Mouse (Mus musculus) embryonic fibroblast, embryonic 13.5 days (primary cell): Measurements from ENCODE around the gene Colca2. TPM values are rescaled to one million over a fixed set of nuclear protein-coding genes. Genes with fewer than 3 reads are reported as not detected.

Experiments
- H3K27ac ChIP-seq: 2 replicates; pipeline ENCODE4 v1.5.1; 2012; ENCODE audit warnings: low read length, control low read depth, inconsistent platforms; ENCODE audit not compliant: insufficient read depth
- H3K4me1 ChIP-seq: 2 replicates; pipeline ENCODE4 v1.6.1; 2011; ENCODE audit warnings: low read length; ENCODE audit not compliant: control insufficient read depth, insufficient read depth
- H3K4me3 ChIP-seq: 2 replicates; pipeline ENCODE4 v1.5.1; 2011; ENCODE audit warnings: mild to moderate bottlenecking, control low read depth, low read length; ENCODE audit not compliant: insufficient read depth
- CTCF ChIP-seq: IDR thresholded peaks from 2 replicates; pipeline ENCODE4 v1.5.1; 2011; ENCODE audit warnings: mild to moderate bottlenecking, control low read depth, low read length, moderate library complexity, borderline replicate concordance; ENCODE audit not compliant: insufficient read depth
- POLR2A ChIP-seq: IDR thresholded peaks from 2 replicates; pipeline ENCODE4 v1.6.1; 2011; ENCODE audit warnings: low read depth, mild to moderate bottlenecking, control low read depth, low read length, moderate library complexity
- polyA plus RNA-seq: library from polyadenylated mRNA; stranded (reverse); fragments of >200 nt; gene quantifications from 2 replicates; pipeline ENCODE4 v1.2.4, GENCODE M21; 2011; ENCODE audit warnings: low read depth; ENCODE audit not compliant: missing spikeins, insufficient read length

The Colca2 gene
- polyA plus RNA-seq, 1 experiment, result 5.4 TPM

GRCm38 (mm10) chr9:51272102-51272501 lies 6.3 kb downstream of the Colca2 start:
- Histone ChIP-seq H3K4me3 (no peak overlapping the region), H3K4me1 (no peaks in the 10 kb centered on the region), H3K27ac (no peak overlapping the region)
- TF ChIP-seq CTCF (no peak), POLR2A (no peak)

DNA sequence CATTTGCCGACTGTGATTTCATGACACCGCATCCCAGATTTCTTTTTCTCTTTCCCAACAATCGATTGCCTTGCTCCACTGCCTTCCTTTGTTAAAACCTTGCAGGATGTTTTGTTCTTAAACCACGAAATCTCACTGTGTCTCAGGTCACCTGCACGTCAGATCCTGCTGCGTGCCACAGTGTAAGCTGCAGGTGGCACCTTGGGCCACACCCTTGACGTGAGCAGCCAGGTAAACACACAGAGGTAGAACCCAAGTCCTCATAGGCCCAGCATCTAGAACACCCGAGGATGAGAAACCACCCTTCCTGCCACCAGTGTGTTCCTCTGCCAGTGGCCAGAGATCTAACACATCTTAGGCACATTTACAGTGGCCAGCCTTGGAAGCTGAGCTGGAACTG lies 7.3 kb downstream of the Colca2 start:
- Histone ChIP-seq H3K4me1 (no peaks in the 10 kb centered on the region), H3K4me3 (no peak overlapping the region)

GRCm38 (mm10) chr9:51268852-51269251 lies 9.5 kb downstream of the Colca2 start:
- H3K4me1 ChIP-seq, result no peaks in the 10 kb centered on the region

More for the DNA sequence above, 7.3 kb downstream of the Colca2 start:
- H3K27ac ChIP-seq, result no peak overlapping the region
- TF ChIP-seq POLR2A (no peak), CTCF (no peak)

DNA sequence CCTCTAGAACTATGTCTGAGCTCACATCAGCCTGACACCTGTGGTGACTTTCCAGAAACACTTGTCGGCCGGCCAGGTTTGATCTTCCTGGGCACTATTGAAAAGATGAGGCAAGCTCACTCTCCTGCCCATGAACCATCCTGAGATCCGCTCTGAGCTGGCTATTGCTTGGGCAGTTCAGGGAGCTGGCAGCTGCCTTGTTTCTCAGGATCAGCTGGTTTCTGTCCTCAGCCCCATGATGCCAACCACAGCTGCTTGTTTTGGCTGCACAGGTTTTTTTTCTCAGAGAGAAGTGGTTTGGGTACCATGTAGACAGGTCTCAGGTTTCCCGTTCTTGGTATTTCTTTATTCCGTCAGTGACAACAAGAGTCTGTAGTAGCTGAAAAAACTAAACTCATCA lies 19.9 kb downstream of the Colca2 start:
- TF ChIP-seq CTCF (no peak), POLR2A (no peak)
- H3K4me3 ChIP-seq, result no peak overlapping the region
- H3K4me1 ChIP-seq, result no peaks in the 10 kb centered on the region
- H3K27ac ChIP-seq, result no peak overlapping the region

More at GRCm38 (mm10) chr9:51268852-51269251, 9.5 kb downstream of the Colca2 start:
- Histone ChIP-seq H3K27ac (no peak overlapping the region), H3K4me3 (no peak overlapping the region)
- TF ChIP-seq POLR2A, result no peak
- no peak for TF ChIP-seq CTCF

DNA sequence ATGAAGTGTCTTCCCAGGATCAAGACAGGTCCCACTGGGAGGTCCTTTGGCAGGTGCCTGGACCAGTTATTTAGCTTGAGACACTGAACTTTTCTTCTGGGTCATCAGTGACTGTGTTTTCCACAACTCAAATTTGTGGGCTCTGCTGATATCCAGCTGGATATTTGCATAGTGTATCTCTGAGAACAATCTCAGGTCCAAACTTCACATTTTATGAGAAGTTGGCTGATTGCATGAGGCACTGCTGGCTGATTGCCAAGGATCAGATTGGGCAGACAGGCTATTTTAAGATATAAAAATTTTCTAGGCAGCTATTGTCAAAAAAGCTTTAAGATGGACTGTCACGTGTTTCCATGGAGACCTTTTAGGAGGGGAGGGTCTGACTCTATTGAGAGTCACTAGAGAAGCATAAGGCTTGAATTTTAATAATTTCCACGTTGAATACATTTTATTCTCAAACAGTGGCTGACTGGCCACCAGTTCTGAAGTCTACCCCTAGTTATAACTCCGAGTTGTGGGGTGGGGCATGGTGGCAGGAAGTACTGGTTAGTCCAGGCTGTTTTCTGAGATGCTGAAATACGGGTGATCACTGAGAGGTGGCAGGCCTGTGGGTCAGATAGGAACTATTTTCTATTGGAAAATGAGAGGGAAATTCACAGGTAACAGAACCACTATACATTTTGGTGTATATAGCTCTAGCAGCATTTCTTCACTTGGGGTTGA lies 21.4 kb downstream of the Colca2 start:
- H3K27ac ChIP-seq, result no peak overlapping the region
- H3K4me1 ChIP-seq, result no peaks in the 10 kb centered on the region
- TF ChIP-seq POLR2A, result no peak
- no peak for TF ChIP-seq CTCF
- no peak overlapping the region for H3K4me3 ChIP-seq

- Histone ChIP-seq H3K27ac (no peak overlapping the region), H3K4me3 (no peak overlapping the region), H3K4me1 (0 out of 2 replicates have a peak, but pooled peaks cover 3% of the 10 kb centered on the region)
- TF ChIP-seq POLR2A (no peak), CTCF (no peak)
These were observed 39.5 kb downstream of the Colca2 start for GRCm38 (mm10) chr9:51238741-51239385.

DNA sequence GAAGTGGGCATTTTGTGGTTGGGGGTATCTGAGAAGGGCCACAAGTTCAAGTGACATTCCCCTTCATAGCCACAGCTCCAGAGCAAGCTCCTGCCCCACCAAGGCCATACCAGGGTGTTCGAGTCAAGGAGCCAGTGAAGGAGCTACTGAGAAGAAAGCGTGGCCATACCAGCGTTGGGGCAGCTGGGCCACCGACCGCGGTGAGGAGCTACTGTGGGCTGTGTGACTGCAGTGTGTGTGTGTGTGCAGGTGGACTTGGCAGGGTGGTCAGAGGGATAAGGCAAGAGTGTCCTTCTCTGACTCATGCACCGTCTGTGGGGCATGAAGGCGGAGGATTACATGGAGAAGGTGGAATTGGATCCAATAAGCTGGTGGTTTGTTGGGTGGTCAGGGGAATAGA lies 46.2 kb downstream of the Colca2 start:
- TF ChIP-seq POLR2A, result no peak
- no peak for TF ChIP-seq CTCF

GRCm38 (mm10) chr9:51230701-51231389 lies 47.5 kb downstream of the Colca2 start:
- Histone ChIP-seq H3K4me1 (no peaks in the 10 kb centered on the region), H3K27ac (no peak overlapping the region), H3K4me3 (no peak overlapping the region)
- TF ChIP-seq POLR2A, result no peak
- no peak for TF ChIP-seq CTCF

More for the DNA sequence above, 46.2 kb downstream of the Colca2 start:
- H3K4me1 ChIP-seq, result no peaks in the 10 kb centered on the region
- no peak overlapping the region for H3K27ac ChIP-seq
- H3K4me3 ChIP-seq, result no peak overlapping the region

DNA sequence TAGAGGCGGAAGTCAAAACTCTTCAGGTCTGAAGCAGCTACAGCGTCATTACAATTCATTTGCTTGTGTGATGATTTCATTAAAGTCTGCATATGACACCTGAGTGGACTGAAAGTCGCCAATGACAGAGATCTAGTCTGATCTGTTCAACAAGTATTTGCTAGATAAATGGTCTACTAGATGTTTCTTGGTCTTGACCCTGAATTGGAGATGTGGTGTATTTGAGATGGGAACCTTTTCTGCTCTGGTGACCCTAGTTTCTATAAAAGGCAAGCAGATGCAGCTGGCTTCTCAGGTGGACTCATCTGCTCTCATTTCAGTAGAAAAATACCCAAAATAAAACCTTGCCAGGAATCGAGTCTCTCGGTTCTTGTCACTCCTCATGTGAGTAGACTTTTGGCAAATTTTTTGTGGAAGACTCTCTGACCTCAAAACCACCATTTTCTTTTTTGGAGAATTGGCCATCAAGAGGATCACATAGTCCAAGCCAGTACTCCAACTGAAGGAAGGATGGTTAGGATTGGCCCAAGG lies 52.7 kb downstream of the Colca2 start:
- no peak overlapping the region for H3K27ac ChIP-seq
- no peaks in the 10 kb centered on the region for H3K4me1 ChIP-seq
- TF ChIP-seq POLR2A (no peak), CTCF (no peak)
- H3K4me3 ChIP-seq, result no peak overlapping the region

Other genes with a start within 250 kb of the Colca2 start
- not detected in 2 replicates for gene Btg4, start 217.7 kb downstream of the Colca2 start, polyA plus RNA-seq
- gene Layn, start 201.5 kb downstream of the Colca2 start, polyA plus RNA-seq, result 32.1 and 48.7 TPM in 2 replicates
- 4.3 and 5.8 TPM in 2 replicates for gene 4833427G06Rik, start 176.5 kb downstream of the Colca2 start, polyA plus RNA-seq
- gene Gm32742, start 113.1 kb downstream of the Colca2 start, polyA plus RNA-seq, result 0.05 TPM in 1 of 2 replicates, not detected in the other
- not detected in 2 replicates for gene Pou2af1, start 64.9 kb downstream of the Colca2 start, polyA plus RNA-seq
- gene 1810046K07Rik, start 50.3 kb upstream of the Colca2 start, polyA plus RNA-seq, result not detected in 2 replicates